Mouse (Mus musculus) midbrain, embryonic 15.5 days (tissue): Measurements from ENCODE around the gene Ndrg2. TPM values are rescaled to one million over a fixed set of nuclear protein-coding genes. Genes with fewer than 3 reads are reported as not detected.
A peak's percentile ranks its signal among the peaks of the same experiment; 100 is the strongest.
"Not testable (repeated sequence)": the region's sequence is repeated elsewhere in the genome, so short reads cannot be mapped to it uniquely, and the experiment has no call there.

ENCODE experiments used
- ATAC-seq: fragments of 200-750 bp; cut with Nextera tagmentation; replicated peaks from 2 replicates; pipeline ENCODE4 v1.8.0; 2017; ENCODE audit warnings: moderate TSS enrichment
- H3K27ac ChIP-seq: fragments of 300-500 bp; sonication (generic); 2 replicates; pipeline ENCODE4 v1.5.1; 2015; ENCODE audit warnings: mild to moderate bottlenecking, inconsistent platforms
- H3K27me3 ChIP-seq: fragments of 300-500 bp; sonication (generic); replicated peaks from 2 replicates; pipeline ENCODE4 v1.6.1; 2015; ENCODE audit warnings: inconsistent platforms
- H3K36me3 ChIP-seq: fragments of 300-500 bp; sonication (generic); replicated peaks from 2 replicates; pipeline ENCODE4 v1.6.1; 2015; ENCODE audit warnings: inconsistent platforms
- H3K4me1 ChIP-seq: fragments of 300-500 bp; sonication (generic); 2 replicates; pipeline ENCODE4 v1.6.1; 2015; ENCODE audit warnings: inconsistent platforms
- H3K4me2 ChIP-seq: fragments of 300-500 bp; sonication (generic); 2 replicates; pipeline ENCODE4 v1.6.1; 2015; ENCODE audit warnings: inconsistent platforms, mild to moderate bottlenecking, moderate library complexity
- H3K4me3 ChIP-seq: fragments of 300-500 bp; sonication (generic); 2 replicates; pipeline ENCODE4 v1.5.1; 2015; ENCODE audit warnings: mild to moderate bottlenecking, inconsistent platforms
- H3K9ac ChIP-seq: fragments of 300-500 bp; sonication (generic); 2 replicates; pipeline ENCODE4 v1.6.1; 2015; ENCODE audit warnings: mild to moderate bottlenecking, inconsistent platforms
- H3K9me3 ChIP-seq: fragments of 300-500 bp; sonication (generic); 2 replicates; pipeline ENCODE4 v1.6.1; 2016; ENCODE audit warnings: inconsistent platforms
- WGBS: fragments of 180-500 bp; shearing (Covaris S2); methylation state at CpG from one replicate; pipeline ENCODE4 v1.1.7; 2015; ENCODE audit warnings: mixed read lengths; 5-methylcytosine and 5-hydroxymethylcytosine counted together
- polyA plus RNA-seq: library from polyadenylated mRNA; unstranded; fragments of >200 nt; fragmentation: Nextera tagmentation; extraction: Ambion mirVana; gene quantifications from 2 replicates; pipeline ENCODE4 v1.2.1, GENCODE M21; 2015

Gene Ndrg2
- polyA plus RNA-seq, 1 experiment from 2014 or later, result 170 TPM

- Histone ChIP-seq H3K4me3 (no peak overlapping the region), H3K9me3 (no peaks in the 10 kb centered on the region), H3K9ac (no peak overlapping the region), H3K27me3 (no peaks in the 10 kb centered on the region), H3K4me1 (peaks cover 17% of the 10 kb centered on the region), H3K27ac (no peak overlapping the region), H3K36me3 (peaks cover 52% of the 10 kb centered on the region), H3K4me2 (no peak overlapping the region)
- 85% methylated on average over 6 of the region's 6 CpGs for whole genome bisulfite sequencing
- ATAC-seq, result no peak
These were observed 24.1 kb downstream of the Ndrg2 start for GRCm38 (mm10) chr14:51889833-51890232.

GRCm38 (mm10) chr14:51886051-51886450 is 27.9 kb downstream of the Ndrg2 start:
- Histone ChIP-seq H3K36me3 (peaks cover 33% of the 10 kb centered on the region), H3K9me3 (no peaks in the 10 kb centered on the region), H3K4me2 (peak overlapping the region; percentile 82), H3K9ac (0 out of 2 replicates have a peak overlapping the region, but pooled peaks have one; percentile 66), H3K27ac (no peak overlapping the region), H3K4me3 (peak overlapping the region; percentile 67), H3K27me3 (no peaks in the 10 kb centered on the region), H3K4me1 (peaks cover 17% of the 10 kb centered on the region)
- WGBS, result 45% methylated on average over 6 of the region's 6 CpGs
- ATAC-seq, result no peak

GRCm38 (mm10) chr14:51884598-51885331 is 29.2 kb downstream of the Ndrg2 start, which contains the start of gene Mettl17:
TSS of gene Mettl17 (plus strand) at chr14:51884842.
- peak within 1 kb of the TSS; percentile 66 for H3K9ac ChIP-seq
- peaks cover 21% of the 10 kb centered on the region for H3K36me3 ChIP-seq
- H3K27me3 ChIP-seq, result no peaks in the 10 kb centered on the region
- ATAC-seq, result peak; percentile 98
- peak within 1 kb of the TSS; percentile 82 for H3K4me2 ChIP-seq
- no peaks in the 10 kb centered on the region for H3K9me3 ChIP-seq
- peak within 1 kb of the TSS; percentile 83 for H3K27ac ChIP-seq
- WGBS, result under 1% methylated on average over 43 of the region's 43 CpGs
- peaks cover 17% of the 10 kb centered on the region for H3K4me1 ChIP-seq
- H3K4me3 ChIP-seq, result peak within 1 kb of the TSS; percentile 67

- ATAC-seq, result peak; percentile 57
- 1% methylated on average over 14 of the region's 14 CpGs for WGBS
- no peaks in the 10 kb centered on the region for H3K9me3 ChIP-seq
These were observed 29.9 kb downstream of the Ndrg2 start for GRCm38 (mm10) chr14:51884031-51884544.

GRCm38 (mm10) chr14:51883527-51884030 is 30.4 kb downstream of the Ndrg2 start:
- peak overlapping the region; percentile 38; the same call in 1 of the 2 replicates for H3K9ac ChIP-seq
- WGBS, result 3% methylated on average over 4 of the region's 4 CpGs
- peak; percentile 58 for ATAC-seq
- no peaks in the 10 kb centered on the region for H3K9me3 ChIP-seq
- peak overlapping the region; percentile 82 for H3K4me2 ChIP-seq
- H3K36me3 ChIP-seq, result peaks cover 9% of the 10 kb centered on the region
- H3K27ac ChIP-seq, result peak overlapping the region; percentile 83
- H3K4me1 ChIP-seq, result peaks cover 17% of the 10 kb centered on the region
- no peaks in the 10 kb centered on the region for H3K27me3 ChIP-seq
- peak overlapping the region; percentile 67 for H3K4me3 ChIP-seq

More at GRCm38 (mm10) chr14:51884031-51884544, 29.9 kb downstream of the Ndrg2 start:
- Histone ChIP-seq H3K4me2 (peak overlapping the region; percentile 82), H3K36me3 (peaks cover 15% of the 10 kb centered on the region), H3K9ac (peak overlapping the region; percentile 38), H3K4me3 (peak overlapping the region; percentile 67), H3K4me1 (peaks cover 17% of the 10 kb centered on the region), H3K27ac (peak overlapping the region; percentile 83), H3K27me3 (no peaks in the 10 kb centered on the region)

GRCm38 (mm10) chr14:51877517-51877916 is 36.4 kb downstream of the Ndrg2 start:
- no peak overlapping the region for H3K4me2 ChIP-seq
- no peaks in the 10 kb centered on the region for H3K27me3 ChIP-seq
- no peak overlapping the region for H3K9ac ChIP-seq
- WGBS, result 85% methylated on average over 3 of the region's 3 CpGs
- H3K4me1 ChIP-seq, result no peaks in the 10 kb centered on the region
- no peak overlapping the region for H3K27ac ChIP-seq
- no peaks in the 10 kb centered on the region for H3K36me3 ChIP-seq
- H3K4me3 ChIP-seq, result no peak overlapping the region
- no peaks in the 10 kb centered on the region for H3K9me3 ChIP-seq
- no peak for ATAC-seq

- H3K4me2 ChIP-seq, result no peak overlapping the region
- WGBS, result 75% methylated on average over 9 of the region's 9 CpGs
- no peak overlapping the region for H3K4me3 ChIP-seq
- no peak overlapping the region for H3K27ac ChIP-seq
- no peaks in the 10 kb centered on the region for H3K27me3 ChIP-seq
- no peak for ATAC-seq
- no peaks in the 10 kb centered on the region for H3K9me3 ChIP-seq
- no peak overlapping the region for H3K9ac ChIP-seq
- H3K4me1 ChIP-seq, result no peaks in the 10 kb centered on the region
- no peaks in the 10 kb centered on the region for H3K36me3 ChIP-seq
These were observed 42.2 kb downstream of the Ndrg2 start for GRCm38 (mm10) chr14:51871741-51872140.

GRCm38 (mm10) chr14:51870756-51871155 is 43.2 kb downstream of the Ndrg2 start:
- H3K9ac ChIP-seq, result no peak overlapping the region
- no peak overlapping the region for H3K4me2 ChIP-seq
- H3K36me3 ChIP-seq, result no peaks in the 10 kb centered on the region
- H3K9me3 ChIP-seq, result no peaks in the 10 kb centered on the region
- H3K27ac ChIP-seq, result no peak overlapping the region
- ATAC-seq, result no peak
- 81% methylated on average over 2 of the region's 2 CpGs for WGBS
- no peak overlapping the region for H3K4me3 ChIP-seq
- no peaks in the 10 kb centered on the region for H3K4me1 ChIP-seq
- H3K27me3 ChIP-seq, result no peaks in the 10 kb centered on the region

- not testable (repeated sequence) for H3K36me3 ChIP-seq, H3K4me3 ChIP-seq, H3K27me3 ChIP-seq, H3K9me3 ChIP-seq, H3K9ac ChIP-seq, ATAC-seq, H3K27ac ChIP-seq, H3K4me1 ChIP-seq, H3K4me2 ChIP-seq
- WGBS, result 12% methylated on average over 1 of the region's 1 CpGs
These were observed 50.4 kb downstream of the Ndrg2 start for GRCm38 (mm10) chr14:51863603-51864002.

GRCm38 (mm10) chr14:51855280-51855679 is 58.7 kb downstream of the Ndrg2 start:
- not testable (repeated sequence) for H3K4me1 ChIP-seq, H3K4me2 ChIP-seq, H3K27me3 ChIP-seq, ATAC-seq, H3K9ac ChIP-seq, H3K36me3 ChIP-seq, H3K9me3 ChIP-seq, H3K4me3 ChIP-seq, H3K27ac ChIP-seq
- 87% methylated on average over 7 of the region's 7 CpGs for WGBS
